Mouse (Mus musculus) layer of hippocampus, postnatal 10 days (tissue): ENCODE measurements around the gene Ccna1. TPM values are rescaled to one million over a fixed set of nuclear protein-coding genes. Genes with fewer than 3 reads are reported as not detected.

Experiments used
- total RNA-seq, 2 experiments: library from RNA; stranded (reverse); gene quantifications; 2 replicates each; pipeline ENCODE4 v1.2.3; 2021

Gene Ccna1
- total RNA-seq, 2 experiments from 2014 or later, result 2.4 to 4.1 TPM

Other genes starting within 250 kb of the Ccna1 start
- gene Rfxap, start 247.7 kb downstream of the Ccna1 start, total RNA-seq, result 10 to 100 TPM; 51.6 to 59.3 TPM
- 10 to 100 TPM; 90.2 to 95.5 TPM for gene Sertm1, start 139.6 kb downstream of the Ccna1 start, total RNA-seq
- gene Spg20, start 56.6 kb upstream of the Ccna1 start, total RNA-seq, result 10 to 100 TPM; 19.4 to 24.0 TPM
- gene Ccdc169, start 81.8 kb upstream of the Ccna1 start, total RNA-seq, result under 1 TPM; 0.32 to 0.36 TPM
- not detected for gene Sohlh2, start 126.5 kb upstream of the Ccna1 start, total RNA-seq
- gene Dclk1, start 186.9 kb upstream of the Ccna1 start, total RNA-seq, result 100 to 1,000 TPM; 632 to 743 TPM